8 mouse cellular contexts compared by ENCODE assay signal in the genomic region with DNA sequence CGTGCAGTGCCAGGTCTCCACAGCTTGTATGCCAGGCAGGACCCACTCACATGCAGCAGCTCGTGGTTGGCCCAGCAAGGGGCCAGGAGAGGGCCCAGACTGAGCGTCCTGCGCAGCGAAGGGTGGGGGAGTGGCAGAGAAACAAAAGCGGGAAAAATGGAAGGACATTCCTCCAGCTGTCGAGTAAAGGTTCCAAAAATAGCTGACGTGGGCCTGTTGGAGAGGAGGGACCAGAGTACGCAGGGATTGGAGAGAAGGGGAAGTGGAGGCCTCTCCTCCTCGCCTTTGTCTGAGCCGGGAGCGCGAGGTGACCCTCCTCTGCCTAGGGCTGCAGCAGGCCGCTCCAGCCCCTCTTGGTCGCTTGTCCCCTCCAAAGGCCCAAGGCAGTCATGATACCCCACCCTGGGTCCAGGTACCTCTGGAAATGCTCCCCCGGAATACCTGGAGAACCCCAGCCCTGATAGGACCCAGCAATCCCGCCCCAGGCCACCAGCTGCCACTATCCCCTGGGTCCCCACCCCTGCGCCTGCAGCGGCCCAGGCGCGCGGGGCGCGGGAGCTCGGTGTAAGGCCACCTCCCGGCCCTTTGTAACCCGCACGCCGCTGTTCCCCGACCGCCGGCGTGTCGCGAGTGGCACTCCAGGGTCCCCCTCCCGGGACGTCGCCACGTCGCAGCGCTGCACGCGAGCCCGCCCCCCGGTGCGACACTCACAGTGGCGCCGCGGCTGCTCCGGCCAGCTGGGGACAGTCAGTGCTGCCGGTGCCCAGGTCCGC. TPM values are rescaled to one million over a fixed set of nuclear protein-coding genes. Genes with fewer than 3 reads are reported as not detected.
DNase-seq lines count a peak whose midpoint lies in the region; ATAC-seq lines count a peak whose summit lies in the region.

No protein-coding gene starts in this region.

- H3K4me2 ChIP-seq in intestine, embryonic 14.5 days (ENCODE audit: low read length), result peak overlapping the region; percentile 91

- peaks cover 13% of the 10 kb centered on the region for H3K36me3 ChIP-seq in intestine, embryonic 14.5 days (ENCODE audit: control insufficient read depth, insufficient read depth, low read length)

- no peaks in the 10 kb centered on the region for H3K9me3 ChIP-seq in intestine, embryonic 14.5 days (ENCODE audit: control insufficient read depth, low read length)

- H3K27ac ChIP-seq in intestine, embryonic 14.5 days (ENCODE audit: low read depth), result peak overlapping the region; percentile 98

- peak; percentile 82 for ATAC-seq in intestine, embryonic 14.5 days (replicated peaks; ENCODE audit: low FRiP score, low TSS enrichment, low read depth)
- ATAC-seq in megakaryocyte-erythroid progenitor cell, adult 5-6 weeks (replicated peaks; ENCODE audit: low FRiP score, low TSS enrichment, poor library complexity, severe bottlenecking), result peak; percentile 11; the same call in 1 of the 2 replicates

- peaks cover 36% of the 10 kb centered on the region for H3K4me1 ChIP-seq in intestine, embryonic 14.5 days (replicated peaks; ENCODE audit: control insufficient read depth, insufficient read depth, low read length)

- DNase-seq in right cerebral cortex, adult 18-20 months, result peak; percentile 50
- no peak for DNase-seq in right cerebral cortex, postnatal 25 days
- DNase-seq in embryo, embryonic 11 days, result peak; percentile 79
- DNase-seq in gastrocnemius, postnatal 25 days, result peak; percentile 55
- peak; percentile 89 for DNase-seq in intestine, embryonic 14.5 days (ENCODE audit: low spot score)
- DNase-seq in left cerebral cortex, postnatal 4 days, result peak; percentile 57
- peak; percentile 54 for DNase-seq in skeletal muscle tissue, adult 2 months (ENCODE audit: low read depth, low spot score)

- intact Hi-C loops in left cerebral cortex, postnatal 4 days (cut with DNase I), result no loop called here

- WGBS in intestine, embryonic 14.5 days, result under 1% methylated on average over 49 of the region's 52 CpGs

- no peaks in the 10 kb centered on the region for H3K27me3 ChIP-seq in intestine, embryonic 14.5 days (replicated peaks; ENCODE audit: control insufficient read depth, insufficient read depth, low read length)

- H3K4me3 ChIP-seq in intestine, embryonic 14.5 days (ENCODE audit: low read depth, low read length), result peak overlapping the region; percentile 92

- H3K9ac ChIP-seq in intestine, embryonic 14.5 days (ENCODE audit: low read length), result peak overlapping the region; percentile 98

RNA-seq across cellular contexts. Expression of a gene that starts 0.6 kb away (rescaled TPM):
- 100 to 1,000 TPM; 102 to 256 TPM for total RNA-seq in gastrocnemius, postnatal 25 days (2021)
- 603 and 627 TPM in 2 replicates for polyA plus RNA-seq in intestine, embryonic 14.5 days (2014; fragmentation: Nextera tagmentation; extraction: Ambion mirVana)
- total RNA-seq in left cerebral cortex, postnatal 4 days (2021), result 10 to 100 TPM; 66.4 to 74.7 TPM
- total RNA-seq in megakaryocyte-erythroid progenitor cell, adult 5-6 weeks (2014; fragmentation: Nextera tagmentation), result 80.7 and 102 TPM in 2 replicates
- 117 and 132 TPM in 2 replicates for total RNA-seq in megakaryocyte-erythroid progenitor cell, adult 5-6 weeks (2017)
